Mouse (Mus musculus) heart, embryonic 16.5 days (tissue): ENCODE measurements around the gene Itga4. TPM values are rescaled to one million over a fixed set of nuclear protein-coding genes. Genes with fewer than 3 reads are reported as not detected.

Experiments
- ATAC-seq: fragments of 200-750 bp; cut with Nextera tagmentation; replicated peaks from 2 replicates; pipeline ENCODE4 v1.8.0; 2017; ENCODE audit warnings: moderate number of reproducible peaks; ENCODE audit not compliant: insufficient read depth, low FRiP score; ENCODE audit errors: extremely low read depth
- H3K27ac ChIP-seq: fragments of 300-500 bp; sonication (generic); 2 replicates; pipeline ENCODE4 v1.5.1; 2014; ENCODE audit warnings: mild to moderate bottlenecking, low read length, control low read depth, moderate library complexity
- H3K27me3 ChIP-seq: fragments of 300-500 bp; sonication (generic); 2 replicates; pipeline ENCODE4 v1.6.1; 2014; ENCODE audit warnings: low read length, mixed read lengths; ENCODE audit not compliant: control insufficient read depth, insufficient read depth
- H3K36me3 ChIP-seq: fragments of 300-500 bp; sonication (generic); 2 replicates; pipeline ENCODE4 v1.6.1; 2014; ENCODE audit not compliant: control insufficient read depth, insufficient read depth
- H3K4me1 ChIP-seq: fragments of 300-500 bp; sonication (generic); 2 replicates; pipeline ENCODE4 v1.6.1; 2014; ENCODE audit warnings: low read length, mixed read lengths; ENCODE audit not compliant: control insufficient read depth, insufficient read depth
- H3K4me2 ChIP-seq: fragments of 300-500 bp; sonication (generic); 2 replicates; pipeline ENCODE4 v1.6.1; 2014; ENCODE audit warnings: low read depth, mild to moderate bottlenecking, control low read depth, low read length
- H3K4me3 ChIP-seq: fragments of 300-500 bp; sonication (generic); 2 replicates; pipeline ENCODE4 v1.5.1; 2014; ENCODE audit warnings: mild to moderate bottlenecking, control low read depth, low read length
- H3K9ac ChIP-seq: fragments of 300-500 bp; sonication (generic); 2 replicates; pipeline ENCODE4 v1.6.1; 2014; ENCODE audit warnings: low read length, control low read depth
- H3K9me3 ChIP-seq: fragments of 300-500 bp; sonication (generic); replicated peaks from 2 replicates; pipeline ENCODE4 v1.6.1; 2016; ENCODE audit warnings: low read length; ENCODE audit not compliant: control insufficient read depth
- WGBS: fragments of 180-500 bp; shearing (Covaris S2); extraction: QIAGEN DNeasy Blood & Tissue Kit; methylation state at CpG from one replicate; pipeline ENCODE4 v1.1.7; 2014; 5-methylcytosine and 5-hydroxymethylcytosine counted together
- polyA plus RNA-seq: library from polyadenylated mRNA; unstranded; fragments of >200 nt; fragmentation: Nextera tagmentation; extraction: Ambion mirVana; gene quantifications from 2 replicates; pipeline ENCODE4 v1.2.1, GENCODE M21; 2015

Gene Itga4
- polyA plus RNA-seq, 1 experiment from 2014 or later, result 7.5 TPM

- no peaks in the 10 kb centered on the region for H3K4me1 ChIP-seq
- no peak for ATAC-seq
Observed at GRCm38 (mm10) chr2:79278581-79278980, 23.4 kb downstream of the Itga4 start.

GRCm38 (mm10) chr2:79284206-79284605 lies 29.0 kb downstream of the Itga4 start:
- 87% methylated on average over 4 of the region's 4 CpGs for WGBS
- H3K4me2 ChIP-seq, result no peak overlapping the region
- no peak overlapping the region for H3K4me3 ChIP-seq
- no peaks in the 10 kb centered on the region for H3K4me1 ChIP-seq
- ATAC-seq, result no peak
- no peaks in the 10 kb centered on the region for H3K27me3 ChIP-seq
- H3K9me3 ChIP-seq, result no peaks in the 10 kb centered on the region
- H3K27ac ChIP-seq, result no peak overlapping the region
- no peaks in the 10 kb centered on the region for H3K36me3 ChIP-seq
- no peak overlapping the region for H3K9ac ChIP-seq

More at GRCm38 (mm10) chr2:79278581-79278980, 23.4 kb downstream of the Itga4 start:
- no peaks in the 10 kb centered on the region for H3K27me3 ChIP-seq
- no peak overlapping the region for H3K27ac ChIP-seq
- H3K4me2 ChIP-seq, result no peak overlapping the region
- H3K9ac ChIP-seq, result no peak overlapping the region
- no peaks in the 10 kb centered on the region for H3K9me3 ChIP-seq
- no peaks in the 10 kb centered on the region for H3K36me3 ChIP-seq
- H3K4me3 ChIP-seq, result no peak overlapping the region

GRCm38 (mm10) chr2:79290149-79290548 lies 34.9 kb downstream of the Itga4 start:
- H3K4me1 ChIP-seq, result no peaks in the 10 kb centered on the region
- H3K27ac ChIP-seq, result no peak overlapping the region
- no peaks in the 10 kb centered on the region for H3K9me3 ChIP-seq
- H3K36me3 ChIP-seq, result no peaks in the 10 kb centered on the region
- 48% methylated on average over 1 of the region's 1 CpGs for WGBS
- H3K27me3 ChIP-seq, result no peaks in the 10 kb centered on the region
- no peak overlapping the region for H3K4me3 ChIP-seq
- no peak for ATAC-seq
- H3K4me2 ChIP-seq, result no peak overlapping the region
- no peak overlapping the region for H3K9ac ChIP-seq

GRCm38 (mm10) chr2:79291922-79292321 lies 36.7 kb downstream of the Itga4 start:
- Histone ChIP-seq H3K4me3 (no peak overlapping the region), H3K9me3 (no peaks in the 10 kb centered on the region), H3K4me1 (no peaks in the 10 kb centered on the region), H3K9ac (no peak overlapping the region), H3K4me2 (no peak overlapping the region), H3K27me3 (no peaks in the 10 kb centered on the region), H3K27ac (no peak overlapping the region), H3K36me3 (no peaks in the 10 kb centered on the region)
- ATAC-seq, result no peak
- WGBS, result 77% methylated on average over 8 of the region's 8 CpGs

- Histone ChIP-seq H3K9me3 (no peaks in the 10 kb centered on the region), H3K27me3 (no peaks in the 10 kb centered on the region), H3K4me1 (no peaks in the 10 kb centered on the region), H3K36me3 (no peaks in the 10 kb centered on the region), H3K27ac (no peak overlapping the region), H3K4me3 (no peak overlapping the region), H3K4me2 (no peak overlapping the region), H3K9ac (no peak overlapping the region)
- no peak for ATAC-seq
- WGBS, result 82% methylated on average over 6 of the region's 6 CpGs
Observed at GRCm38 (mm10) chr2:79292431-79292830, 37.2 kb downstream of the Itga4 start.

- Histone ChIP-seq H3K4me1 (no peaks in the 10 kb centered on the region), H3K9me3 (no peaks in the 10 kb centered on the region), H3K4me3 (no peak overlapping the region), H3K36me3 (no peaks in the 10 kb centered on the region), H3K4me2 (no peak overlapping the region), H3K27ac (no peak overlapping the region), H3K27me3 (no peaks in the 10 kb centered on the region), H3K9ac (no peak overlapping the region)
- no peak for ATAC-seq
Observed at GRCm38 (mm10) chr2:79302398-79302797, 47.2 kb downstream of the Itga4 start.

GRCm38 (mm10) chr2:79307549-79307948 lies 52.3 kb downstream of the Itga4 start:
- no peak for ATAC-seq
- 81% methylated on average over 4 of the region's 4 CpGs for WGBS
- no peaks in the 10 kb centered on the region for H3K4me1 ChIP-seq
- H3K36me3 ChIP-seq, result no peaks in the 10 kb centered on the region
- no peak overlapping the region for H3K27ac ChIP-seq
- H3K4me2 ChIP-seq, result no peak overlapping the region
- H3K9me3 ChIP-seq, result no peaks in the 10 kb centered on the region
- no peak overlapping the region for H3K9ac ChIP-seq
- H3K27me3 ChIP-seq, result no peaks in the 10 kb centered on the region
- H3K4me3 ChIP-seq, result no peak overlapping the region

- Histone ChIP-seq H3K36me3 (no peaks in the 10 kb centered on the region), H3K9ac (no peak overlapping the region), H3K27me3 (no peaks in the 10 kb centered on the region), H3K4me3 (no peak overlapping the region), H3K27ac (no peak overlapping the region), H3K4me2 (no peak overlapping the region), H3K4me1 (no peaks in the 10 kb centered on the region), H3K9me3 (no peaks in the 10 kb centered on the region)
- ATAC-seq, result no peak
- WGBS, result 81% methylated on average over 13 of the region's 13 CpGs
Observed at GRCm38 (mm10) chr2:79309454-79310118, 54.4 kb downstream of the Itga4 start.

- Histone ChIP-seq H3K4me2 (no peak overlapping the region), H3K27me3 (no peaks in the 10 kb centered on the region), H3K27ac (no peak overlapping the region), H3K36me3 (no peaks in the 10 kb centered on the region), H3K4me3 (no peak overlapping the region), H3K9me3 (no peaks in the 10 kb centered on the region), H3K9ac (no peak overlapping the region), H3K4me1 (no peaks in the 10 kb centered on the region)
- WGBS, result 69% methylated on average over 4 of the region's 4 CpGs
- no peak for ATAC-seq
Observed at GRCm38 (mm10) chr2:79312499-79312898, 57.3 kb downstream of the Itga4 start.
